Mouse (Mus musculus) myocyte (in vitro differentiated cells): ENCODE data around the gene Ncl.

Experiments used
- CEBPB ChIP-seq: IDR thresholded peaks from 2 replicates; pipeline ENCODE4 v1.6.1; 2011; ENCODE audit warnings: mild to moderate bottlenecking, moderate library complexity; ENCODE audit not compliant: poor library complexity, insufficient read depth, severe bottlenecking
- POLR2A ChIP-seq: IDR thresholded peaks from one replicate; pipeline ENCODE4 v1.6.1; 2011; ENCODE audit warnings: low read depth, mild to moderate bottlenecking, control low read depth, moderate library complexity; ENCODE audit not compliant: insufficient read length
- TCF12 ChIP-seq: IDR thresholded peaks from one replicate; pipeline ENCODE4 v1.6.1; 2011; ENCODE audit warnings: mild to moderate bottlenecking, control low read depth; ENCODE audit not compliant: poor library complexity, insufficient read depth, severe bottlenecking

DNA sequence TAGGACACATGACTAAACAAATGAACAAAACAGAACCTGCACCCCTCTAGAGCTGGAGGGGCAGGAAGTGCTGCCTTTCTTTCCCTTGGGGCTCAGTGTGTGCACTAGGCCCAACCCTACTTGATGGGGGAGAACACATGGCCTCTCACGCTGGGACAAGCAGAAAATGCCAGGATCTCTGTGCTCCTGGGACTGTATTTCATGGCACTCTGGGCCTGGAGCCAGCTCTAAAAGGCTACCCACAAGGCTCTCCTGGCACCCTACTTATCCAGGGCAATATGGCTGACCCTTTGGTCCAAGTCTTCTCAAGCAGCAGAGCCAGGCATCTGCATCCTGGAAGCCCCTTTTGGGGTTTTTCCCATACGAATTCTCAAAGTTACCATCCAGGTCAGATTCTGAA lies 32.2 kb upstream of the Ncl start:
- TF ChIP-seq POLR2A (no peak), CEBPB (no peak), TCF12 (no peak)
